Mouse (Mus musculus): Measurements from ENCODE around the gene Ano3. TPM values are rescaled to one million over a fixed set of nuclear protein-coding genes. Genes with fewer than 3 reads are reported as not detected.
"Not testable (repeated sequence)": the region's sequence is repeated elsewhere in the genome, so short reads cannot be mapped to it uniquely, and the experiment has no call there.

The Ano3 gene
- not detected in 2 replicates for polyA plus RNA-seq (2011; ENCODE audit: insufficient read depth, insufficient read length, low replicate concordance, missing spikeins)

DNA sequence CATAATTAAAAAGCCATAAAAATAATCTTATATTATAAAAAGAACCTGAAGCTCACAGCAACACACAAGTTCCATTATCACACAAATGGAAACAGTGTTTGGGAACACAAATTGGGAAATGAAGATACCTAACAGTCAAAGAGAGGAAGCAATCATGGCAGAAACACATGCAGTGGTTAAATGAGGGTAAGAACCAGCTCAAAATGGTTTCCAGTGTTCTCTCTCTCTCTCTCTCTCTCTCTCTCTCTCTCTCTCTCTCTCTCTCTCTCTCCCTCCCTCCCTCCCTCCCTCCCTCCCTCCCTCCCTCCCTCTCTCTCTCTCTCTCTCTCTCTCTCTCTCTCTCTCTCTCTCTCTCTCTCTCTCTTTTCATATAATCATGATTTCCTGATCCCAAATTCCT lies at the start of gene Ano3:
Ano3 (minus strand) TSS at position 101 of the 400 bp plus-strand sequence.
- H3K27ac ChIP-seq (ENCODE audit: control insufficient read depth, insufficient read depth, low read depth, low read length, poor library complexity); H3K4me3 ChIP-seq (replicated peaks; ENCODE audit: control insufficient read depth, low read depth, low read length): not testable (repeated sequence)

DNA sequence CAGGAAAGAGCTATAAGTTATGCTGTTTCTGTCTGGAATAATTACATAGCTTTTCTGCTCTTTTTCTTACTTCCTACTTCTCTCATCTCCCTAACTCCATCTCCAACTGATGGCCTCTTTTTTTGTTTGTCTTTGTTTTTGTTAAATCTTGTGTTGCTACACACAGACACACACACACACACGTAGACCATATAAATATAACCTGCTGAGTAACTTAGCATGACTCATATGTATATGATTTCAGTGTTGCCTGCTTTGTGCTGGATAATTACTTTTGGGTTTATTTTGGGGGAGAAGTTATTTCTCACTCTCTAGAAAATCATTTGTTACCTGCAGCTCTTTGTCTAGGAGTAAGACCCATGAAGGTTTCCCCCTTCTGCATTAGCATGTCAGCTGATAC lies 39.3 kb upstream of the Ano3 start:
- TF ChIP-seq CTCF (IDR thresholded peaks at IDR 0.05; ENCODE audit: control insufficient read depth, insufficient read depth, low read length) (no peak), POLR2A (IDR thresholded peaks at IDR 0.05; ENCODE audit: borderline replicate concordance, control insufficient read depth, low read depth, low read length) (no peak)
- no peaks in the 10 kb centered on the region for H3K4me1 ChIP-seq (ENCODE audit: control insufficient read depth, insufficient read depth, low read length)
- H3K27ac ChIP-seq (ENCODE audit: control insufficient read depth, insufficient read depth, low read depth, low read length, poor library complexity): no peak overlapping the region
- H3K4me3 ChIP-seq (replicated peaks; ENCODE audit: control insufficient read depth, low read depth, low read length): no peak overlapping the region
- WGBS: 59% methylated on average over 1 of the region's 1 CpGs

More for the DNA sequence above, at the start of gene Ano3:
- not testable (repeated sequence) for H3K4me1 ChIP-seq (ENCODE audit: control insufficient read depth, insufficient read depth, low read length)

DNA sequence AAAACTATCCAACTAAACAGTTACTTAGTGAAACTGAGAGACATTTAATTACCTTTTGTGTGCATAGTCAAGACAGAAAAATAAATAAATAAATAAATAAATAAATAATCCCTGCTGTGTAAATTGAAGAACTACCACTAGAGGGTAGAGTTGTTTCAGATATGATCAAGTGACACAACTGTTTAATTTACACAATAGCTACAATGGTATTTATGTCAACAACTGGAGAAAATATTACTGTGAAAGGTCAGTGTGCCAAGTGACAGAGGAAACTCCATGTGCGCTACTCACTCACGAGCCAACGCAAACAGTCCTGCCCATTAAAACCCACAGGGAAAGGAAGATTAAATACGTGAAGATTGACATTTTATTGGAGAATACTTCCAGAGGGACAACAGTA lies 38.8 kb upstream of the Ano3 start:
- Histone ChIP-seq H3K4me1 (ENCODE audit: control insufficient read depth, insufficient read depth, low read length) (no peaks in the 10 kb centered on the region), H3K4me3 (replicated peaks; ENCODE audit: control insufficient read depth, low read depth, low read length) (no peak overlapping the region), H3K27ac (ENCODE audit: control insufficient read depth, insufficient read depth, low read depth, low read length, poor library complexity) (no peak overlapping the region)
- TF ChIP-seq CTCF (IDR thresholded peaks at IDR 0.05; ENCODE audit: control insufficient read depth, insufficient read depth, low read length): no peak
- TF ChIP-seq POLR2A (IDR thresholded peaks at IDR 0.05; ENCODE audit: borderline replicate concordance, control insufficient read depth, low read depth, low read length): no peak
- WGBS: 80% methylated on average over 4 of the region's 4 CpGs

DNA sequence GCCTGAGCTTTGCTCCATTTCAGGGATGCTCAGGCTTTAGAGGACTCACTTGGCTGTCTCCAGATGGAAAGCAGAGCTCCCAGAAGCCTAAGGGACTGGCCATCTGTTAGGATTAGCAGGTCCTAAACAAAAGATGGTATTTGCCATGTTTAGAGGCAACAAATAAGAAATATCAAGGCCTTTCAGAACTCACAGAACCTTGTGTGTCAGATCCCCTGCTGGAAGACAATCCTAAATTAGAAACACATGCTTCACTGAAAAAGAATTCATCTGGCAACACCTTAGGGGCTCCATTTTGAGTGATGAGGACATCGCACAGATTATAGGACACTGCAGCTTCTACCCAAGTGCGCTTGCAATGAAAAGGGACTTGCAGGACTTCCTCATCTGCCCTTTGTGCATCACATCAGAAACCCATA lies 35.1 kb upstream of the Ano3 start:
- no peak overlapping the region for H3K4me3 ChIP-seq (replicated peaks; ENCODE audit: control insufficient read depth, low read depth, low read length)
- TF ChIP-seq POLR2A (IDR thresholded peaks at IDR 0.05; ENCODE audit: borderline replicate concordance, control insufficient read depth, low read depth, low read length) (no peak), CTCF (IDR thresholded peaks at IDR 0.05; ENCODE audit: control insufficient read depth, insufficient read depth, low read length) (no peak)
- 80% methylated on average over 2 of the region's 2 CpGs for WGBS
- no peaks in the 10 kb centered on the region for H3K4me1 ChIP-seq (ENCODE audit: control insufficient read depth, insufficient read depth, low read length)
- no peak overlapping the region for H3K27ac ChIP-seq (ENCODE audit: control insufficient read depth, insufficient read depth, low read depth, low read length, poor library complexity)

DNA sequence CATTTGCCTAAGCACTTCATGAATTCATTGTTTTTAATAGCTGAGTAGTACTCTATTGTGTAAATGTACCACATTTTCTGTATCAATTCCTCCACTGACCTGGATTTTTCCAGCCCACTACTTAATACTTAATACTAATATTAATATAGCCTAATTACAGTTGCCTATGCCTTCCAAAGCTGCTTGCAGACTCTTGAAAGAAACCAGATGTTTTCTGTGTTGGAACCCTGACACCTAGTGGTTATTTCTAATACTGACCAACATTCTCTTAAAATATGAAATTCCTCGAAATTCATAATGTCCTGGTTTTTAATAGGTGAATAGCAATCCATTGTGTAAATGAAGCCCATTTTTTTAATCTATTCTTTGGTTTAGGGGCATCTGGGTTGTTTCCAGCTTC lies 31.0 kb upstream of the Ano3 start:
- Histone ChIP-seq H3K27ac (ENCODE audit: control insufficient read depth, insufficient read depth, low read depth, low read length, poor library complexity) (no peak overlapping the region), H3K4me1 (ENCODE audit: control insufficient read depth, insufficient read depth, low read length) (no peaks in the 10 kb centered on the region), H3K4me3 (replicated peaks; ENCODE audit: control insufficient read depth, low read depth, low read length) (no peak overlapping the region)
- 31% methylated on average over 1 of the region's 1 CpGs for WGBS
- no peak for TF ChIP-seq POLR2A (IDR thresholded peaks at IDR 0.05; ENCODE audit: borderline replicate concordance, control insufficient read depth, low read depth, low read length)
- no peak for TF ChIP-seq CTCF (IDR thresholded peaks at IDR 0.05; ENCODE audit: control insufficient read depth, insufficient read depth, low read length)

DNA sequence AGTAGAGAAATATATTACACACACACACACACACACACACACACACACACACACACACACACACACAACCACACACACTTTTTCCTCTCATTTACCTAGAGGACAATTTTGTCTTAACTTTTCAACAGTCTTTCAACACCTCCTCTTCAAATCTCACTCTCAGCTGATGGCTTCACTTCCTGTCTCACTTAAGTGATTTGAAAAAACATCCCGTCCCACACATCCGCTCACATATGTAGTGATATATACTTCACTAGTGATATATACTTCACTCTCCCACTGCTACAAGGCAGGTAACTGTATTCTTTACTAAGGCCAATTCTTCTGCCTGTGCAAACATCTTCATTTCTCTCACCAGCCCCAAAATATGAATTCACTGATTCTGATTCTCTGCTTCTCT lies 28.9 kb upstream of the Ano3 start:
- no peaks in the 10 kb centered on the region for H3K4me1 ChIP-seq (ENCODE audit: control insufficient read depth, insufficient read depth, low read length)
- WGBS: 55% methylated on average over 2 of the region's 2 CpGs
- H3K27ac ChIP-seq (ENCODE audit: control insufficient read depth, insufficient read depth, low read depth, low read length, poor library complexity): no peak overlapping the region
- no peak for TF ChIP-seq POLR2A (IDR thresholded peaks at IDR 0.05; ENCODE audit: borderline replicate concordance, control insufficient read depth, low read depth, low read length)
- no peak for TF ChIP-seq CTCF (IDR thresholded peaks at IDR 0.05; ENCODE audit: control insufficient read depth, insufficient read depth, low read length)
- no peak overlapping the region for H3K4me3 ChIP-seq (replicated peaks; ENCODE audit: control insufficient read depth, low read depth, low read length)

DNA sequence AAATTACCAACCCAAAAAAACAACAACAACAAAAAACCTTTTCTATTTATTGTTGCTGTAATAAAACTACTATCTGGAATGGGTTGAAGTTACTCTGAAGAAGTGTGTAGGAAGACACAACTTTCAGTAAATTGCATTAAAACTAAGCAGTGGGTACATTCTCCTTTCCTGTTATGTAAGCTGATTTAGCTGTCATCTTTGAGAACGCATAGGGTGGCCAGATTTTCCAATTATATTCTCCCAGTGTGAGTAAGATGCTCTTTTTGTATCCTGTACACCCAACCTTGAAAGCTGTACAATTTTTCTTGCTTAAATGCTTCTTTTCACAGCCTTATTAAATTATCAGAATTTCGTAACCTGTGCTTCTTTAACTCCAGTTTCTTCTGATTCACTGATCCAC lies 26.1 kb upstream of the Ano3 start:
- WGBS: 56% methylated on average over 2 of the region's 2 CpGs
- H3K27ac ChIP-seq (ENCODE audit: control insufficient read depth, insufficient read depth, low read depth, low read length, poor library complexity): no peak overlapping the region
- no peak for TF ChIP-seq CTCF (IDR thresholded peaks at IDR 0.05; ENCODE audit: control insufficient read depth, insufficient read depth, low read length)
- TF ChIP-seq POLR2A (IDR thresholded peaks at IDR 0.05; ENCODE audit: borderline replicate concordance, control insufficient read depth, low read depth, low read length): no peak
- no peaks in the 10 kb centered on the region for H3K4me1 ChIP-seq (ENCODE audit: control insufficient read depth, insufficient read depth, low read length)
- no peak overlapping the region for H3K4me3 ChIP-seq (replicated peaks; ENCODE audit: control insufficient read depth, low read depth, low read length)

DNA sequence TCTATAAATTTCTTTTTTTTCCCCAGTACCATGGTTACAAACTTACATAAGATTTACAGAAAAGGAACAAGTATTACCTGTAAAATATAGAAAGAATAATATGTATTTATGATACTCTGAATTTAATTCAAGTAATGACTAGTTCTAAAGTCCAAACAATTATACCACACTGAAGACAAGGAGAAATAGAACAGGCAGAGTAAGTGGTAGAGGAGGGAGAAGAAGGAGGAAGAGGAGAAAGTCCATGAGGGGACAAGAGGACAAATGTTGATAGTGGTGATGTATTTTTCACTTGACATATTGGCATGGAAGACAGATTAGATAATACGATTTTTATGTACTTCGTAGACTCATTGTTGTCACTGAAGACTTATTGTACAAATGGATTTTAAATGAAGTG lies 19.4 kb upstream of the Ano3 start:
- TF ChIP-seq CTCF (IDR thresholded peaks at IDR 0.05; ENCODE audit: control insufficient read depth, insufficient read depth, low read length) (no peak), POLR2A (IDR thresholded peaks at IDR 0.05; ENCODE audit: borderline replicate concordance, control insufficient read depth, low read depth, low read length) (no peak)
- 85% methylated on average over 2 of the region's 2 CpGs for WGBS
- Histone ChIP-seq H3K4me3 (replicated peaks; ENCODE audit: control insufficient read depth, low read depth, low read length) (no peak overlapping the region), H3K4me1 (ENCODE audit: control insufficient read depth, insufficient read depth, low read length) (no peaks in the 10 kb centered on the region), H3K27ac (ENCODE audit: control insufficient read depth, insufficient read depth, low read depth, low read length, poor library complexity) (no peak overlapping the region)

DNA sequence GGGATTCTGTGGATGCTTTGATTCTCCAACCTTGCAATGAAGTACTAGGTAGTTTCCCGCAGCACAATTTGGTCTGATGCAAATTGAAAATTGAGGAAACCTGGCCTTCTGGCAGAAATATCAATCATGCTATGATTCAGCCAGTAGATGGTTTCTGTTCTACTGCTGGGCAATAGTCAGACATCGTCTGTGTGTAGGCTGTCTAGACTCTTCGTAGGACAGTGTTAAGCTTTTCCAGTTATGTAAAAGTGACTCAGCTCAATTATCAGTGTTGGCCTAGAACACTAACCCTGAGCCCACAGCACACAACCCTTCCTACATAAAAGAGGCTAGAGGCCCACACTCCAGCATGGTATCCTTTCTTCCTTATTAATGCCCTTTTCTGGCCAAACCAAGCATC lies 14.7 kb upstream of the Ano3 start:
- Histone ChIP-seq H3K4me1 (ENCODE audit: control insufficient read depth, insufficient read depth, low read length) (no peaks in the 10 kb centered on the region), H3K27ac (ENCODE audit: control insufficient read depth, insufficient read depth, low read depth, low read length, poor library complexity) (no peak overlapping the region), H3K4me3 (replicated peaks; ENCODE audit: control insufficient read depth, low read depth, low read length) (no peak overlapping the region)
- WGBS: 82% methylated on average over 3 of the region's 3 CpGs
- TF ChIP-seq POLR2A (IDR thresholded peaks at IDR 0.05; ENCODE audit: borderline replicate concordance, control insufficient read depth, low read depth, low read length): no peak
- no peak for TF ChIP-seq CTCF (IDR thresholded peaks at IDR 0.05; ENCODE audit: control insufficient read depth, insufficient read depth, low read length)

Measured in bone marrow, adult 2 months (tissue).